Mouse (Mus musculus) small intestine, adult 2 months (tissue): ENCODE data around the gene Pcgf3.

ENCODE experiments used
- CTCF ChIP-seq: fragments of 200-500 bp; IDR thresholded peaks from 2 replicates; pipeline ENCODE4 v1.5.1; 2012; ENCODE audit warnings: low read depth, mild to moderate bottlenecking, control low read depth, inconsistent platforms, low read length, moderate library complexity, mixed read lengths; ENCODE audit not compliant: insufficient replicate concordance, insufficient read length; ENCODE audit errors: extremely low read depth
- POLR2A ChIP-seq: fragments of 200-500 bp; IDR thresholded peaks from 2 replicates; pipeline ENCODE4 v1.6.1; 2012; ENCODE audit warnings: low read depth, mild to moderate bottlenecking, control low read depth, inconsistent platforms, low read length, moderate library complexity

GRCm38 (mm10) chr5:108465131-108465891 lies 4.3 kb downstream of the Pcgf3 start:
- TF ChIP-seq CTCF: no peak
- no peak for TF ChIP-seq POLR2A
